Mouse (Mus musculus) testis, adult 2 months (tissue): ENCODE measurements around the gene Dock10.

Source experiments
- CTCF ChIP-seq: fragments of 200-500 bp; IDR thresholded peaks from 2 replicates; pipeline ENCODE4 v1.5.1; 2012; ENCODE audit warnings: low read depth, mild to moderate bottlenecking, inconsistent platforms, low read length, moderate library complexity; ENCODE audit not compliant: control insufficient read depth, insufficient read depth, insufficient replicate concordance
- POLR2A ChIP-seq: fragments of 200-500 bp; IDR thresholded peaks from 2 replicates; pipeline ENCODE4 v1.6.1; 2012; ENCODE audit warnings: low read depth, mild to moderate bottlenecking, inconsistent platforms, low read length, moderate library complexity; ENCODE audit not compliant: control insufficient read depth

DNA sequence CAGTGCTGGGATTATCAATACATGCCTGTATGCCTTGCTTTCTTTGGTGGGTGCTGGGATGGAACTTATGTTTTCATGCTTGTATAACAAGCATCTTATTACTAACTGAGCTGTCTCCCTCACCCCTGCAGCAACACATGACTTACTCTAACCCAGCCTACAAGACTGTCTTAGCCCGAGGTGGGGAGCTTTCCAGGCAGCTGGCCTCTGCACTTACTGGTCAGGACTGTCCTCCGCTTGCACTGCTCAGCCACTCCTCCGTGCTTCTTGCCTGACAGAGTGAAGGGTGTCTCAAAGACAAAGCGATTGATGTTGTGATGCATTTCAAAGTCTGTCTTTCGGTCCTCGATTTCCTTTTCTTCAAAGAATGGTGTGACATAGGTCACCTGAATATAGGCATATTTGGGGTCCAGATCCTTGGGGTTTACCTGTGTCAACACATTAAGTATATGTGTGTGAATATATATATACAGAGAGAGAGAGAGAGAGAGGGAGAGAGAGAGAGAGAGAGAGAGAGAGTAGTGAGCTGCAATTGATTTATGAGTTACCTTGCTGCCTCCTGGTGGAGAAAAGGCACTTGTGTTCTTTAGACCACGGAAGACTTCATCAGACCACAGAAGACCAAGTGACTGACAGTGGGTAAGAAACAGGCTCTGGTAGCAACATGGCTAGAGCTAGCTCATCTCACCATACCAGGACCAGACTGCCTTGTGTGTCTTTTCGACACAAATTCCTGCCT, 245.9 kb downstream of the Dock10 start:
- TF ChIP-seq POLR2A (no peak), CTCF (no peak)
